Mouse (Mus musculus): ENCODE results near the gene H2afx. TPM values are rescaled to one million over a fixed set of nuclear protein-coding genes. Genes with fewer than 3 reads are reported as not detected.

The H2afx gene
- polyA plus RNA-seq (2012; fragmentation: generic; extraction: Trizol), result 347 TPM
- long read RNA-seq, experiment 1, transcript H2afx-201 (1 exons, 1,384 nt), result major isoform, 95 of 95 reads
- long read RNA-seq, experiment 1, partial matches to known transcripts, result 0 of 95 reads
- long read RNA-seq, experiment 1, other reads (novel, unspliced or antisense), result 0 of 95 reads
- long read RNA-seq, experiment 2, transcript H2afx-201 (1 exons, 1,384 nt), result major isoform, 221 of 221 reads
- long read RNA-seq, experiment 2, partial matches to known transcripts, result 0 of 221 reads
- long read RNA-seq, experiment 2, other reads (novel, unspliced or antisense), result 0 of 221 reads

DNA sequence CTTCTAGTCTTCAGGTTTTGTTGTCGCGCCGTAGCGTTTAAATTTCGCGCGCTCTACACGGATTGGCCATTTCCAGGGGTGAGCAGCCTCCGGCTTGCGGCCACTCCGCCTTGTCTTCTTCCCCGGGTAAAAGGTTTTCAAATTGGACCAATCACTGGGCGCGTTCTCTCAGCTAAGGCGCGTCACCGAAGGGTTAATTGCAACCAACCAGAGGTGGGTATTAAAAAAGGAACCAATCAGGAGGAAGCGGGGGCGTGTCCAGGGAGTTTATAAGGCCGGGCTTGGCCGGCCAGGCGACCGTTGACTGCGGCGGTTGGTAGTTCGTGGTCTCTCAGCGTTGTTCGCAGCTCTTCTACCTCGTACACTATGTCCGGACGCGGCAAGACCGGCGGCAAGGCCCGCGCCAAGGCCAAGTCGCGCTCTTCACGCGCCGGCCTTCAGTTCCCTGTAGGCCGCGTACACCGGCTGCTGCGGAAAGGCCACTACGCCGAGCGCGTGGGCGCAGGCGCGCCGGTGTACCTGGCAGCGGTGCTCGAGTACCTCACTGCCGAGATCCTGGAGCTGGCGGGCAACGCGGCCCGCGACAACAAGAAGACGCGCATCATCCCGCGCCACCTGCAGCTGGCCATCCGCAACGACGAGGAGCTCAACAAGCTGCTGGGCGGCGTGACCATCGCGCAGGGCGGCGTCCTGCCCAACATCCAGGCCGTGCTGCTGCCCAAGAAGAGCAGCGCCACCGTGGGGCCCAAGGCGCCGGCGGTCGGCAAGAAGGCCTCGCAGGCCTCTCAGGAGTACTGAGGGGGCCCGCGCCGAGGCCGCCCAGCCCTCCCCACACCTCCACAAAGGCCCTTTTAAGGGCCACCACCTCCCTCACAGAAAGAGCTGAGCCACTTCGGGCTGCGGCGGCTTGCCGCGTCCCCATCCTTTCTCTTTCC lies at the start of gene H2afx:
Gene H2afx (plus strand): TSS at position 299 of the 935 bp plus-strand sequence.
- no peak for TF ChIP-seq MYOD1 (IDR thresholded peaks at IDR 0.05; ENCODE audit: control insufficient read depth, insufficient read length, low read depth)
- TF ChIP-seq USF1 (IDR thresholded peaks at IDR 0.05; ENCODE audit: low read depth), result no peak
- no peak for TF ChIP-seq CEBPB (IDR thresholded peaks at IDR 0.05; ENCODE audit: low read depth)
- no peak for TF ChIP-seq FOSL1 (IDR thresholded peaks at IDR 0.05; ENCODE audit: insufficient read depth, low read length, poor library complexity, severe bottlenecking)
- TF ChIP-seq MAX (IDR thresholded peaks at IDR 0.05), result peak; percentile 80
- TF ChIP-seq MYOG (IDR thresholded peaks at IDR 0.05; ENCODE audit: control insufficient read depth, extremely low read depth, insufficient read length), result no peak
- peak; percentile 57 for TF ChIP-seq CTCF (IDR thresholded peaks at IDR 0.05; ENCODE audit: control insufficient read depth, insufficient read depth, insufficient read length)
- Histone ChIP-seq H3K79me2 (ENCODE audit: control insufficient read depth, insufficient read depth) (peaks cover 34% of the 10 kb centered on the region), H3K27me3 (ENCODE audit: control insufficient read depth, insufficient read depth, insufficient read length) (no peaks in the 10 kb centered on the region), H3K79me3 (ENCODE audit: low read depth) (peaks cover 22% of the 10 kb centered on the region), H3K4me3 (ENCODE audit: insufficient read depth, poor library complexity, severe bottlenecking) (peak within 1 kb of the TSS; percentile 86), H3K36me3 (ENCODE audit: control insufficient read depth, insufficient read depth) (peaks cover 71% of the 10 kb centered on the region), H3ac (ENCODE audit: control insufficient read depth, insufficient read length, low read depth) (peak within 1 kb of the TSS; percentile 86)

DNA sequence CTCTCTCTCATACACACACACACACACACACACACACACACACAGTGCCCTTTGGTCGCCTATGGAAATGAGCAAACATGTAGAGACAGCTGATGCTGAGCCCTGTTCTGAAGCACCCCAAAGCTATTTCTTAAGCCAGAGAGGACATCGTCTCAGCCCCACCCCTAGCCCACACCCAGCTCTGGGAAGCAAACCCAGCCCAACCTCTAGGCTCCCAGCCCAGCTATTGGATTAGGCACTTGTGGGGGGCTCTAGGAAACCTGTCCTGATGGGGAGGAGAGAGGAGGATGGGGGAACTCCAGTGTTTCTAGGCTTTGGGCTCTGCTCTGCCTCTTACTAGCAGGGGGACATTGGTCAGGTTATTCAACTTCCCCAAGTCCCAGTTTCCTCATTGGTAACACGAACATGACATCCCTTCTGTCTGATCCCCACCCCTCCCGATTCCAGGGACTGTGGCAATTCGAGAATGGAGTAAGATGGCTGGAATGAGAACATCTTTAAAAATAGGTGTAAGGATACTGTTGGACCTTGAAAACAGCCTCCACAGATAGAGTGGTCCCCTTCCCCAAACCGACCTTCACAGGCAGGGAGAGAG lies 48.1 kb upstream of the H2afx start:
- TF ChIP-seq USF1 (IDR thresholded peaks at IDR 0.05; ENCODE audit: low read depth) (no peak), MYOD1 (IDR thresholded peaks at IDR 0.05; ENCODE audit: control insufficient read depth, insufficient read length, low read depth) (no peak), FOSL1 (IDR thresholded peaks at IDR 0.05; ENCODE audit: insufficient read depth, low read length, poor library complexity, severe bottlenecking) (no peak), MAX (IDR thresholded peaks at IDR 0.05) (no peak), CEBPB (IDR thresholded peaks at IDR 0.05; ENCODE audit: low read depth) (no peak), MYOG (IDR thresholded peaks at IDR 0.05; ENCODE audit: control insufficient read depth, extremely low read depth, insufficient read length) (no peak), CTCF (IDR thresholded peaks at IDR 0.05; ENCODE audit: control insufficient read depth, insufficient read depth, insufficient read length) (no peak)
- no peaks in the 10 kb centered on the region for H3K79me2 ChIP-seq (ENCODE audit: control insufficient read depth, insufficient read depth)
- H3K27me3 ChIP-seq (ENCODE audit: control insufficient read depth, insufficient read depth, insufficient read length), result peaks cover 10% of the 10 kb centered on the region
- H3K79me3 ChIP-seq (ENCODE audit: low read depth), result no peaks in the 10 kb centered on the region
- no peak overlapping the region for H3ac ChIP-seq (ENCODE audit: control insufficient read depth, insufficient read length, low read depth)
- no peak overlapping the region for H3K4me3 ChIP-seq (ENCODE audit: insufficient read depth, poor library complexity, severe bottlenecking)
- H3K36me3 ChIP-seq (ENCODE audit: control insufficient read depth, insufficient read depth), result peaks cover 12% of the 10 kb centered on the region

DNA sequence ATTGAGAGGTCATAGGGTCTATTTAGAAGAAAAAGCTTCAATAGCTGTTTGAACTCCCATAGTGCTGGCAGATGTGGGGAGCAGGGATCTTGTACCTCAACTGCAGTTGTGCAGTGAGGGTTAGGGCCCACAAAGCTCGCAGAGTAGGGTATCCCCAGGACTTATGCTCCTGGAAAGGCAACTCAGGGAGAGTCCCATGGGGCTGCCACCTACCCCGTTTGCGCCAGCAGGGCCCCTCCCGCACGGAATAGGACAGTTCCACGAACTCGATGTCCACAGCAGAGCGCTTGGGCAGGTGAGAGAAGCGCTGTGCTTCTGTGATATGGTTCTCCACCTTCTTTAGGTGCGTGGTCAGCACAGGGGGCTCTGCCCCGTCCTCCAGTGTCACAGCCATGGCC lies 47.5 kb upstream of the H2afx start:
- TF ChIP-seq MAX (IDR thresholded peaks at IDR 0.05) (no peak), CTCF (IDR thresholded peaks at IDR 0.05; ENCODE audit: control insufficient read depth, insufficient read depth, insufficient read length) (no peak), FOSL1 (IDR thresholded peaks at IDR 0.05; ENCODE audit: insufficient read depth, low read length, poor library complexity, severe bottlenecking) (no peak), MYOD1 (IDR thresholded peaks at IDR 0.05; ENCODE audit: control insufficient read depth, insufficient read length, low read depth) (no peak), CEBPB (IDR thresholded peaks at IDR 0.05; ENCODE audit: low read depth) (no peak), USF1 (IDR thresholded peaks at IDR 0.05; ENCODE audit: low read depth) (no peak), MYOG (IDR thresholded peaks at IDR 0.05; ENCODE audit: control insufficient read depth, extremely low read depth, insufficient read length) (no peak)
- H3K27me3 ChIP-seq (ENCODE audit: control insufficient read depth, insufficient read depth, insufficient read length), result peaks cover 10% of the 10 kb centered on the region
- no peaks in the 10 kb centered on the region for H3K79me3 ChIP-seq (ENCODE audit: low read depth)
- H3K4me3 ChIP-seq (ENCODE audit: insufficient read depth, poor library complexity, severe bottlenecking), result no peak overlapping the region
- peaks cover 17% of the 10 kb centered on the region for H3K36me3 ChIP-seq (ENCODE audit: control insufficient read depth, insufficient read depth)
- no peak overlapping the region for H3ac ChIP-seq (ENCODE audit: control insufficient read depth, insufficient read length, low read depth)
- H3K79me2 ChIP-seq (ENCODE audit: control insufficient read depth, insufficient read depth), result no peaks in the 10 kb centered on the region

DNA sequence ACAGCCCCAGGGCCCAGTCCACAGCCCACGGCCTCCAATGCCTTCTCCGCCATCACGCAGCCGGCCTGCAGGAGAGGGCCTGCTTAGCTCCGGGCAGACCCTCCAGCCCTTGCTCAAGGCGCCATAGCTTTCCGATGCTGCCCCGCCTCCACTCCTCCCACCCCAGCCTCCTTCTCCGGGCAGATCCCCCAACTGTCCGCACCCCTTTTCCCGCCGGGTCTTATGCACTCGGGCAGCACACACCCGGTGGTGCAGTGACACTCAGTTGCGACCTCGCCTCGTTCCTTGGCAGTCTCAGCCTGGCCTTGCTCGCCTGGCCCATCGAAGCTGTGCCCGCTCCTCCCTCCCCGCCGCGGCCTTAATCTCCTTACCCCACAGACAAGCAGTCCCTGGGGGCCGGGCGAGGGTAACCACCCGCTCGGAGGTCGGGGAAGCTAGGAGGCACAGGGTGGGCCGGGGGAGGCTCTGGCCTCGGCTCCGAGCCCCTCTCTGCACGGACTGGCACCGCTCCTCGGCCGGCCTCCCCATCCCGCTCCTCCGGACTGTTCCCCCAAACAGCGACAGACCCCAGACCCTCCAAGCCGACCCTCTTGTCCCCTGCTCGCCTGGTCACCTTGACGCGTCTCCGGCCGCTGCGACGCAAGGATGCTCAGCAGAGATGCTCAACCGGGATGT lies 47.0 kb upstream of the H2afx start:
- no peak overlapping the region for H3ac ChIP-seq (ENCODE audit: control insufficient read depth, insufficient read length, low read depth)
- H3K27me3 ChIP-seq (ENCODE audit: control insufficient read depth, insufficient read depth, insufficient read length), result peaks cover 10% of the 10 kb centered on the region
- peaks cover 23% of the 10 kb centered on the region for H3K36me3 ChIP-seq (ENCODE audit: control insufficient read depth, insufficient read depth)
- H3K4me3 ChIP-seq (ENCODE audit: insufficient read depth, poor library complexity, severe bottlenecking), result no peak overlapping the region
- H3K79me2 ChIP-seq (ENCODE audit: control insufficient read depth, insufficient read depth), result no peaks in the 10 kb centered on the region
- TF ChIP-seq CEBPB (IDR thresholded peaks at IDR 0.05; ENCODE audit: low read depth), result no peak
- no peak for TF ChIP-seq MYOD1 (IDR thresholded peaks at IDR 0.05; ENCODE audit: control insufficient read depth, insufficient read length, low read depth)
- TF ChIP-seq FOSL1 (IDR thresholded peaks at IDR 0.05; ENCODE audit: insufficient read depth, low read length, poor library complexity, severe bottlenecking), result no peak
- TF ChIP-seq USF1 (IDR thresholded peaks at IDR 0.05; ENCODE audit: low read depth), result no peak
- TF ChIP-seq CTCF (IDR thresholded peaks at IDR 0.05; ENCODE audit: control insufficient read depth, insufficient read depth, insufficient read length), result no peak
- no peak for TF ChIP-seq MYOG (IDR thresholded peaks at IDR 0.05; ENCODE audit: control insufficient read depth, extremely low read depth, insufficient read length)
- TF ChIP-seq MAX (IDR thresholded peaks at IDR 0.05), result no peak
- H3K79me3 ChIP-seq (ENCODE audit: low read depth), result no peaks in the 10 kb centered on the region

All from C2C12 (cell line).